Mouse (Mus musculus): ENCODE measurements around the gene AI481877. TPM values are rescaled to one million over a fixed set of nuclear protein-coding genes. Genes with fewer than 3 reads are reported as not detected.

The AI481877 gene
- polyA plus RNA-seq, 1 experiment from 2014 or later = 0.04 TPM

DNA sequence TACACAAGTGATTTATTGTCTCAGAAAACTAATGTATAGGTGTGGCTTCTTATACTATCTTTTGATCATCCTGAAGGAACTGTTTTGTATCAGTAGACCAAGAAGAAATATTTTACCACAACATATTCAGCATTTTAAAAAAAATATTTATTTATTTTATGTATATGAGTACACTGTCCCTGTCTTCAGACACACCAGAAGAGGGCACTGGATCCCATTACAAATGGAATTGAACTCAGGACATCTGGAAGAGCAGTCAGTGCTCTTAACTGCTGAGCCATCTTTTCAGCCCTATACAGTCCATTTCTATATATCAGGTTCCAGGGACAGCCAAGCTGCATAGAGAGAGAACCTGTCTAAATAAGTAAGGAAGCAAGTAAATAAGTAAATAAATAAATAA, 15.2 kb downstream of the AI481877 start:
- Histone ChIP-seq H3K9me3 (no peaks in the 10 kb centered on the region), H3K4me3 (replicated peaks) (no peak overlapping the region), H3K4me1 (replicated peaks) (no peaks in the 10 kb centered on the region), H3K27ac (no peak overlapping the region), H3K36me3 (no peaks in the 10 kb centered on the region), H3K27me3 (no peaks in the 10 kb centered on the region), H3K4me2 (no peak overlapping the region), H3K9ac (replicated peaks) (no peak overlapping the region)
- no peak for ATAC-seq (ENCODE audit: insufficient number of reproducible peaks, insufficient read depth, low FRiP score, low TSS enrichment, low read depth)

DNA sequence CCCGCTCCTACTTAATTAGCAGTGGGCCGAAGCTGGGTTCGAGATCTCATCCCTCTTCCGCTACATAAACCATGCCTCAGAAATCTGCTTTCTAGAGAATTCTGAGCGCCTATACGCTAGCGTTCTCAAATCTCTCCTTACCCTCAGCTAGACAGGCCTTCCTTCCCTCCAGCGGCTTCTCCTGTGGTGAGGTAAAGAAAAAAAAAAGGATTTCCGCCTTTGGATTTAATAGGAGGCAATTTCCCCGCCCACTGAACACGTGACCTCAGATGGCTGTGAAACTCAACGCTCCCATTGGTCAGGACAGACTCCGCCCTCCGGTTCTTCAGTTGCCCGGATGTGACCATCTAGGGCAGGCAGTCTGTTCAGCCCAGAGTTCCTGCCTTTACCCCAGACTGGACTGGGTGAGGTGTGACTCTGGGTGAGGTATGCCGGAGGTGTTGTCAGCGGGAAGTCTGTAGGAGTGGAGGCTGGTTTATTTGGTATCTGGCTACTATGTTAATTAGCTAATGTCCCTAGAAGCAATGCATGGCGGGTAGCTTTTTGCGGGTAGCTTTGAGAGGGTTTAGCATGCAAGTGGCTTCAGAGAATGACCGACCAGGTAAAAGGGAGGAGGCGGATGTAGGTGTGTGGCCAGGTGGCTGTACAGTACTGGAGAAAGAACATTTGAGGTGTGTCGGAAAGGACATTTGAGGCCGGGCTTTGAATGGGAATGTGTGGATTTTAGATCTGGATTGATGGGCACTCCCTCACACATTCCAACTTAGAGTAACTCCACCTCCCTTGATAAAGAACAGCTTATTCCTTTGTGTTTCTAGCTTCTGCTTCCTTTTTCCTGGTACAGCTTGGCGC, 20.9 kb downstream of the AI481877 start:
- 94% methylated on average over 24 of the region's 24 CpGs for WGBS
- no peaks in the 10 kb centered on the region for H3K27me3 ChIP-seq
- H3K4me3 ChIP-seq (replicated peaks) = no peak overlapping the region
- H3K4me1 ChIP-seq (replicated peaks) = no peaks in the 10 kb centered on the region
- H3K27ac ChIP-seq = no peak overlapping the region
- no peak overlapping the region for H3K4me2 ChIP-seq
- H3K36me3 ChIP-seq = no peaks in the 10 kb centered on the region
- no peak overlapping the region for H3K9ac ChIP-seq (replicated peaks)
- no peaks in the 10 kb centered on the region for H3K9me3 ChIP-seq
- ATAC-seq (ENCODE audit: insufficient number of reproducible peaks, insufficient read depth, low FRiP score, low TSS enrichment, low read depth) = no peak

DNA sequence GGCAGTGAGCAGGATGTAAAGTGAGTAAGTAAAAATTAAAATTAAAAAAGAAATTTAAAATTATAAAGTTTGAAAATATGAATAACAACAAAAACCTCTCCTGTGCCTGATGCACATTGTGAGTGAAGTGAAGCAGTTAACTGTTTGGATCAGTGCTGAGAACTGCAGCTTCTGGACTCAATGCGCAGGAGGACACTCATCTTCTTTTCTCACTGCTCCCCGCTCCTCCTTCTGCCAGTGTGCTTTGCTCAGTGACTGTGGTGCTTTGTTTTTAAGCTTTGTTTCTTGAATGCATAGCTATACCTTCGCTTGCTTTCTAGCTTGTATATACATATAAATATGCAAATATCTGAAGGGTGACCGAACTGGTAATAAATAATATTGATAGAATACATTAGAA, 30.1 kb downstream of the AI481877 start:
- no peak overlapping the region for H3K27ac ChIP-seq
- no peaks in the 10 kb centered on the region for H3K9me3 ChIP-seq
- H3K27me3 ChIP-seq = no peaks in the 10 kb centered on the region
- 85% methylated on average over 4 of the region's 4 CpGs for WGBS
- no peaks in the 10 kb centered on the region for H3K36me3 ChIP-seq
- ATAC-seq (ENCODE audit: insufficient number of reproducible peaks, insufficient read depth, low FRiP score, low TSS enrichment, low read depth) = no peak
- no peak overlapping the region for H3K4me3 ChIP-seq (replicated peaks)
- H3K4me2 ChIP-seq = no peak overlapping the region
- no peaks in the 10 kb centered on the region for H3K4me1 ChIP-seq (replicated peaks)
- no peak overlapping the region for H3K9ac ChIP-seq (replicated peaks)

DNA sequence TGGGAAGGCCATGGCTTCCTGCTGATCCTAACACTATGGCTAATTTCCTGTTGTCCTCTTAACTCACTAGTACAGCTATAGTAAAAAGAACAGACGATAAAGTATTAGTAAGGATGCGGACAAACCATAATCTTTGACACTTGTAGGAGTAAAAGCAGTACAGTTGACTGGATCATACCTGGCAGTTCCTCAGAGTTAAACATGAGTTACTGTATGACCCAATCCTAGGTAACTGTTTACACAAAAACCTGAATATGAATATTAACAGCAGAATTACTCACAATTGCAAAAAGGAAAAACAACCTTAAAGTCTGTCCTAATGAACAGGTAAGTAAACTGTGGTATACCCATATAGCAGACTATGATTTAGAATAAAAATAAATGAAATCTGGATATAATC, 30.9 kb downstream of the AI481877 start:
- ATAC-seq (ENCODE audit: insufficient number of reproducible peaks, insufficient read depth, low FRiP score, low TSS enrichment, low read depth) = no peak
- Histone ChIP-seq H3K9me3 (no peaks in the 10 kb centered on the region), H3K4me3 (replicated peaks) (no peak overlapping the region), H3K9ac (replicated peaks) (no peak overlapping the region), H3K27ac (no peak overlapping the region), H3K36me3 (no peaks in the 10 kb centered on the region), H3K4me1 (replicated peaks) (no peaks in the 10 kb centered on the region), H3K4me2 (no peak overlapping the region), H3K27me3 (no peaks in the 10 kb centered on the region)
- 68% methylated on average over 2 of the region's 2 CpGs for WGBS

DNA sequence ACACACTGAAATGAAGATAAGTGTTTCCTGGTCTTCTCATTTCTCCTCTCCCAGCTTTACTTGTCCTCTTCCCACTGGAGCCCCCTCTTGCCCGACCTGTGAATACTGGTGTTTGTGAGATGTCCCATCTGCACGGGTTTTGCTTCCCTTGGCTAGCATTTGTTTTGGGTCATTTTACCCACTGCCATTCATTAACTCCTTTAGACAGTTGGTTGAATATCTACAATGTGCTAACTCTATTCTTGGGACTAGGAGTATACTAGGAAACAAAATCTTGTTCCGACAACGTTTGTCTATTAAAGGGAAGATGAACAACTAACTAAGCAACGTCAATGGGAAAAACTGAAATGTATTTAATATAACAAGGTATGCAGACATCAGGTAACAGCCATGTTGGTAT, 32.1 kb downstream of the AI481877 start:
- H3K27ac ChIP-seq = no peak overlapping the region
- H3K9ac ChIP-seq (replicated peaks) = no peak overlapping the region
- no peak overlapping the region for H3K4me2 ChIP-seq
- no peak for ATAC-seq (ENCODE audit: insufficient number of reproducible peaks, insufficient read depth, low FRiP score, low TSS enrichment, low read depth)
- H3K27me3 ChIP-seq = no peaks in the 10 kb centered on the region
- no peaks in the 10 kb centered on the region for H3K4me1 ChIP-seq (replicated peaks)
- no peaks in the 10 kb centered on the region for H3K9me3 ChIP-seq
- no peaks in the 10 kb centered on the region for H3K36me3 ChIP-seq
- no peak overlapping the region for H3K4me3 ChIP-seq (replicated peaks)
- WGBS = 79% methylated on average over 5 of the region's 5 CpGs

DNA sequence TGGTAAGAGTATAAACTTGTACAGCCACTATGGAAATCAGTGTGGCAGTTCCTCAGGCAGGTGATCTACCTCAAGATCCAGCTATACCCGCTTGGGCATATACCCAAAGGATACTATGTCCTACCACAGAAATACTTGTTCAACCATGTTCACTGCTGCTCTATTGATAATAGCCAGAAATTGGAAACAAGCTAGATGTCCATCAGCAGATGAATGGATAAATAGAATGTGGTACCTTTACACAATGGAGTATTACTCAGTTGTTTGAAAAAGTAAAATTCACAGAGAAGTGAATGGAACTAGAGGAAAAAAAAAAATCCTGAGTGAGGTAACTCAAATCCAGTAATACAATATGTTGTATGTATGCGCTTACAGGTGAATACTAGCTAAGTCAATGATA, 34.6 kb downstream of the AI481877 start:
- Histone ChIP-seq H3K36me3 (no peaks in the 10 kb centered on the region), H3K27me3 (no peaks in the 10 kb centered on the region), H3K27ac (no peak overlapping the region), H3K9me3 (no peaks in the 10 kb centered on the region), H3K4me1 (replicated peaks) (no peaks in the 10 kb centered on the region), H3K9ac (replicated peaks) (no peak overlapping the region), H3K4me2 (no peak overlapping the region), H3K4me3 (replicated peaks) (no peak overlapping the region)
- no peak for ATAC-seq (ENCODE audit: insufficient number of reproducible peaks, insufficient read depth, low FRiP score, low TSS enrichment, low read depth)
- WGBS = 88% methylated on average over 2 of the region's 2 CpGs

DNA sequence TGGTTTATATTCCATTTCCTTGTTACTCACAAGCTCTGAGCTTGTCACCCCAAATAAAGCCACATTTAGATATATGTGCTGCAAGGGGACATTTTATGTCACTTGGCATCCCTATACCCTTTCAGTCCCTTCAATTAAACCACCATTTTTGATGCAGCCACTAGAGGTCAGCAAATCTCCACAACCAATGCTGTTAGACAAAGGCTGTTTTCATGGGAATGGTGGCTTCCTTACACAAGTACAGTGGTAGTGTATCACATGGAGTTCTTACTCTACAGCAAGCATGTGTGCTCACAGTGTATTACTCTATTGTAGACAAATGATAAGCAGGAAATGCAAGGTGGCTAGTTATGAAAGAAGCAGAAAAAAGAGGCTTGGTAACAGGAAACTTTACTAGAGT, 42.4 kb downstream of the AI481877 start:
- H3K9ac ChIP-seq (replicated peaks) = no peak overlapping the region
- no peak overlapping the region for H3K27ac ChIP-seq
- no peaks in the 10 kb centered on the region for H3K9me3 ChIP-seq
- H3K4me3 ChIP-seq (replicated peaks) = no peak overlapping the region
- no peaks in the 10 kb centered on the region for H3K4me1 ChIP-seq (replicated peaks)
- ATAC-seq (ENCODE audit: insufficient number of reproducible peaks, insufficient read depth, low FRiP score, low TSS enrichment, low read depth) = peak; percentile 56; the same call in 1 of the 2 replicates
- H3K27me3 ChIP-seq = no peaks in the 10 kb centered on the region
- no peaks in the 10 kb centered on the region for H3K36me3 ChIP-seq
- H3K4me2 ChIP-seq = no peak overlapping the region

DNA sequence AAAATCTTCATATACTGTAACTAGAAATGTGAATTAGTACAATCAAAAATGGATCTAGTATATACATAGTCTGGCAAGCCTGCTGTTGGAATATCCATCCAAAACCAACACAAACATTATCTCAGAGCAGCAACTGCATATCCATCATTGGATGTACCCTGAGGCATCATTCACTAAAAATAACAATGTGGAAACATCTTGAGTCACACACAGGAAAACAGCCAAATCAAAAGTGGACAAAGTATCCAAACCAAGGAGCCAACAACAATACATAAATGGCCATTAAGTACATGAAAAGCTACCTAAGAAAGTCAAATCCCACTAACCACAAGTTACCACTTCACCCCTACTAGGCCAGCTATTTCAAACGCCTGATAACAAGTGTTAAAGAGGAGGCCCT, 49.4 kb downstream of the AI481877 start:
- no peak overlapping the region for H3K9ac ChIP-seq (replicated peaks)
- H3K27me3 ChIP-seq = no peaks in the 10 kb centered on the region
- no peaks in the 10 kb centered on the region for H3K9me3 ChIP-seq
- H3K27ac ChIP-seq = no peak overlapping the region
- ATAC-seq (ENCODE audit: insufficient number of reproducible peaks, insufficient read depth, low FRiP score, low TSS enrichment, low read depth) = no peak
- H3K36me3 ChIP-seq = no peaks in the 10 kb centered on the region
- WGBS = 33% methylated on average over 1 of the region's 1 CpGs
- H3K4me1 ChIP-seq (replicated peaks) = no peaks in the 10 kb centered on the region
- H3K4me2 ChIP-seq = no peak overlapping the region
- H3K4me3 ChIP-seq (replicated peaks) = no peak overlapping the region

DNA sequence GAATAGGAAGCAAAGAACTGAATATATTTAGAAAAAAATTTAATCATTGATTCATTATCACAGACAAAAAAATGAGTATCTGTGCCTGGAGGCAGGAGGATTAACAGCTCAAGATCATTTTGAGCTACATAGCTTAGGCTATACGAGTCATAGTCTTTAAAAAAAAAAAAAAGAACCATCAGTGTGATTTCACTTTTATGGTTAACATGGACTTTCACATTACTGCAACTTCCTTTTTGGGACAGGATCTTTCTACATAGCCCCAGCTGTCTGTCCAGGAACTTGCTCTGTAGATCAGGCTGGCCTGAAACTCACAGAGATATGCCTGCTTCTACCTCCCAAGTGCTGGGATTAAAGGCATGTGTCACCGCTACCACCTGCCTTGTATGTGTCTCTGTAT, 55.4 kb downstream of the AI481877 start:
- Histone ChIP-seq H3K4me3 (replicated peaks) (no peak overlapping the region), H3K4me2 (no peak overlapping the region), H3K9me3 (no peaks in the 10 kb centered on the region), H3K9ac (replicated peaks) (no peak overlapping the region), H3K4me1 (replicated peaks) (no peaks in the 10 kb centered on the region), H3K36me3 (no peaks in the 10 kb centered on the region), H3K27ac (no peak overlapping the region), H3K27me3 (no peaks in the 10 kb centered on the region)
- no peak for ATAC-seq (ENCODE audit: insufficient number of reproducible peaks, insufficient read depth, low FRiP score, low TSS enrichment, low read depth)
- 82% methylated on average over 2 of the region's 2 CpGs for WGBS

DNA sequence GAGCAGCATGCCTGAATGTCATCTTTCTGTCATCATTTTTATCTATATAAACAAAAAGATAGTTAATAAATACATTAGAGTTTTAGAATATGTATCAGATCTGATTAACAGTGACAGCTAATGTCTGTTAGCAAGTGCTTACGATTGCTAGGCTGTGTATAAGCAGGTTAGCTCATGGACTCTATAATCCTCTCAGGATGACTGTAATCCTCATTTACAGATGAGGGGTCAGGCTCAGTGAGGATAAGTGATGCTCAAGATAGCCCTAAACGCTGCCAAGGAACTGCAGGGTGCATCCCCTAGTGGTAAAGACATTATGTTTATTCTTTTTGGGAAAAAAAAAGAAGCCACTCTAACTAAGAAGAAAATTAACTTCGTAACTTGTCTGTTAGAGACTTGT, 69.5 kb downstream of the AI481877 start:
- Histone ChIP-seq H3K27me3 (no peaks in the 10 kb centered on the region), H3K4me2 (no peak overlapping the region), H3K36me3 (no peaks in the 10 kb centered on the region), H3K9me3 (no peaks in the 10 kb centered on the region), H3K4me1 (replicated peaks) (no peaks in the 10 kb centered on the region), H3K27ac (no peak overlapping the region), H3K9ac (replicated peaks) (no peak overlapping the region), H3K4me3 (replicated peaks) (no peak overlapping the region)
- 55% methylated on average over 3 of the region's 3 CpGs for WGBS
- no peak for ATAC-seq (ENCODE audit: insufficient number of reproducible peaks, insufficient read depth, low FRiP score, low TSS enrichment, low read depth)

DNA sequence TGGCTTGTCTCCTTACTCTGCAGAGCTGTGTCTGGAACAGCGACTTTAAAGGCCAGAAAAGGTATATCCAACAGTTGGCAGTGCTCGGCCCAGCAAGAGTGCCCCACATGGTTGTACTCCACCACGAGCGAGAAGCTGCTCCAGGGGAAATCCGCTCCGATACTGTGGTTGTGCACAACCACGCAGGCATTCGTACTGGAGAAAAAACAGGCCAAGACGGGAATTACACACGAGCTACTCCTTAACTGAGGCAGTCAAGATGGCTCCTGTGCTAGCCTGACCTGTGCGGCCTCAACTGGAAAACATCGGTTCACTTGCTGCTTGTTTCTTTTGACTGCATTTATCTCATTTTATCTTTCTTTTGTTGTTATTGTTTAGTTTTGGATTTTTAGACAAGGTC, 76.3 kb downstream of the AI481877 start:
- H3K4me3 ChIP-seq (replicated peaks) = no peak overlapping the region
- H3K27ac ChIP-seq = no peak overlapping the region
- no peak overlapping the region for H3K9ac ChIP-seq (replicated peaks)
- H3K36me3 ChIP-seq = no peaks in the 10 kb centered on the region
- no peak overlapping the region for H3K4me2 ChIP-seq
- no peaks in the 10 kb centered on the region for H3K9me3 ChIP-seq
- ATAC-seq (ENCODE audit: insufficient number of reproducible peaks, insufficient read depth, low FRiP score, low TSS enrichment, low read depth) = no peak
- 76% methylated on average over 12 of the region's 12 CpGs for WGBS
- H3K4me1 ChIP-seq (replicated peaks) = no peaks in the 10 kb centered on the region
- H3K27me3 ChIP-seq = no peaks in the 10 kb centered on the region

DNA sequence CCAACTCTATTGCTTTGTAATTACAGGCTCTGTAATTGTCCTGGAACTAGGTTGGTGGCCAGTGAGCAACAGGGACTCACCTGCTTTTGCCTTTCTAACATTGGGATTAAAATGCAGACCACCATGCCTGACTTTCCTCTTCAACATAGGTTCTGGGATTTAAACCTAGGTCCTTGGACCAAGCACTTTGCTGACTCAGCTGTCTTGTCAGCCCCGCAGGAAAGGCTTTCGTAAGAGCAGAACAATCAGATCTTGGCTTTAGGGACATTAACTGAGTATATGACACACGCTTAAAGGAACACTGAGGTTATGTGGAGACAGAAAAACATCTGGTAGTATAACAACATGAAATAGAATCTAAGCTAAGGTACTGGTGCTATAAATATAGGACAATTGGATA, 80.9 kb downstream of the AI481877 start:
- H3K36me3 ChIP-seq = no peaks in the 10 kb centered on the region
- no peak overlapping the region for H3K27ac ChIP-seq
- no peaks in the 10 kb centered on the region for H3K9me3 ChIP-seq
- no peaks in the 10 kb centered on the region for H3K27me3 ChIP-seq
- H3K4me1 ChIP-seq (replicated peaks) = no peaks in the 10 kb centered on the region
- H3K4me3 ChIP-seq (replicated peaks) = no peak overlapping the region
- no peak overlapping the region for H3K9ac ChIP-seq (replicated peaks)
- ATAC-seq (ENCODE audit: insufficient number of reproducible peaks, insufficient read depth, low FRiP score, low TSS enrichment, low read depth) = no peak
- WGBS = 88% methylated on average over 3 of the region's 3 CpGs
- no peak overlapping the region for H3K4me2 ChIP-seq
